Mouse (Mus musculus): ENCODE data around the gene Klhdc3. TPM values are rescaled to one million over a fixed set of nuclear protein-coding genes. Genes with fewer than 3 reads are reported as not detected.
A peak's percentile ranks its signal among the peaks of the same experiment; 100 is the strongest.

Klhdc3 gene
- polyA plus RNA-seq, 1 experiment from 2014 or later, result 143 TPM

- Histone ChIP-seq H3K36me3 (peaks cover 32% of the 10 kb centered on the region), H3K27me3 (ENCODE audit: low read depth, poor library complexity, severe bottlenecking) (no peaks in the 10 kb centered on the region), H3K9me3 (replicated peaks) (no peaks in the 10 kb centered on the region), H3K4me3 (peak within 1 kb of the TSS; percentile 86), H3K4me1 (peaks cover 39% of the 10 kb centered on the region), H3K27ac (peak within 1 kb of the TSS; percentile 91)
- peak; percentile 100 for DNase-seq (ENCODE audit: low spot score)
- under 1% methylated on average over 53 of the region's 53 CpGs for WGBS
Observed at GRCm38 (mm10) chr17:46645561-46646321, 35.0 kb downstream of the Klhdc3 start, which contains the start of the genes Klc4 and Mrpl2. Gene Klc4, minus strand, starts transcription at chr17:46646022. Gene Mrpl2, plus strand, starts transcription at chr17:46646229.

GRCm38 (mm10) chr17:46644916-46645475 lies 35.7 kb downstream of the Klhdc3 start:
- no peak for DNase-seq (ENCODE audit: low spot score)
- H3K4me1 ChIP-seq, result peaks cover 34% of the 10 kb centered on the region
- no peaks in the 10 kb centered on the region for H3K9me3 ChIP-seq (replicated peaks)
- peak overlapping the region; percentile 86 for H3K4me3 ChIP-seq
- peak overlapping the region; percentile 91 for H3K27ac ChIP-seq
- 14% methylated on average over 11 of the region's 11 CpGs for WGBS
- H3K36me3 ChIP-seq, result peaks cover 40% of the 10 kb centered on the region
- H3K27me3 ChIP-seq (ENCODE audit: low read depth, poor library complexity, severe bottlenecking), result no peaks in the 10 kb centered on the region

DNA sequence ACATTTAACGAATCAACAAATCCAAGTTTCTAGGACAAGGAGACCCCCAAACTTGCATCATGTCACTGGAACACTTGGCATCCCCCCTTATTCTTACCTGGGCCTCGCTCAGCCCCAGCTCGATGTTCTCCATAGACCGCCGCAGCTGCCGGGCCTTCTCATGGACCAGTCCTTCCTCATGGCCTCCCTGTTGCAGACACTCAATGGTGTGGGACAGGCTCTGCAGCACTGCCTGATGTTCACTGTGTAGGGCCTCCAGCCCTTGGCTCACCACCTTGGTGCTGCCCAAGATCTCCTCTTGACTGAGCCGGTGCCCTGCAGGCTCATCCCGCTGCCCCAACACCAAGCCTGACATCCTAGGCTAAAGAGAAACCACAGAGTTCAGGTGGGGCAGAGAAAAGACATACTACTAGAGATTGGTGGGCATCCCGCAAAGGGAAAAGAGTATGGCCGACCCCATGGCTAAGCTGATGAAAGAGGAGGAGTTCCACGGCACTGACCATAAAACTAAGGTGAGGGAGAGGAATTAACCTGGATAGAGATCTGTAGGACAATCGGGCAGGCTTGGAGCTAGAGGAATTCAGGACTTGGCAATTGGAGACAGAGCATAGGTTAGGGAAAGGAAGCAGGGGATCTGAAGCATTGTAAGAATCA lies 36.4 kb downstream of the Klhdc3 start:
- peak overlapping the region; percentile 86 for H3K4me3 ChIP-seq
- H3K27ac ChIP-seq, result peak overlapping the region; percentile 91; the same call in 1 of the 2 replicates
- DNase-seq (ENCODE audit: low spot score), result no peak
- H3K9me3 ChIP-seq (replicated peaks), result no peaks in the 10 kb centered on the region
- peaks cover 27% of the 10 kb centered on the region for H3K4me1 ChIP-seq
- 89% methylated on average over 12 of the region's 12 CpGs for WGBS
- peaks cover 43% of the 10 kb centered on the region for H3K36me3 ChIP-seq
- H3K27me3 ChIP-seq (ENCODE audit: low read depth, poor library complexity, severe bottlenecking), result no peaks in the 10 kb centered on the region

- WGBS, result 87% methylated on average over 17 of the region's 17 CpGs
- peaks cover 25% of the 10 kb centered on the region for H3K4me1 ChIP-seq
- H3K4me3 ChIP-seq, result no peak overlapping the region
- H3K27ac ChIP-seq, result no peak overlapping the region
- DNase-seq (ENCODE audit: low spot score), result no peak
- no peaks in the 10 kb centered on the region for H3K9me3 ChIP-seq (replicated peaks)
- H3K27me3 ChIP-seq (ENCODE audit: low read depth, poor library complexity, severe bottlenecking), result no peaks in the 10 kb centered on the region
- peaks cover 35% of the 10 kb centered on the region for H3K36me3 ChIP-seq
Observed at GRCm38 (mm10) chr17:46642060-46642459, 38.7 kb downstream of the Klhdc3 start.

- DNase-seq (ENCODE audit: low spot score), result no peak
- Histone ChIP-seq H3K4me3 (no peak overlapping the region), H3K4me1 (peaks cover 28% of the 10 kb centered on the region), H3K27ac (no peak overlapping the region), H3K27me3 (ENCODE audit: low read depth, poor library complexity, severe bottlenecking) (no peaks in the 10 kb centered on the region), H3K36me3 (peaks cover 50% of the 10 kb centered on the region), H3K9me3 (replicated peaks) (no peaks in the 10 kb centered on the region)
- 81% methylated on average over 9 of the region's 9 CpGs for WGBS
Observed at GRCm38 (mm10) chr17:46639929-46640328, 40.8 kb downstream of the Klhdc3 start.

DNA sequence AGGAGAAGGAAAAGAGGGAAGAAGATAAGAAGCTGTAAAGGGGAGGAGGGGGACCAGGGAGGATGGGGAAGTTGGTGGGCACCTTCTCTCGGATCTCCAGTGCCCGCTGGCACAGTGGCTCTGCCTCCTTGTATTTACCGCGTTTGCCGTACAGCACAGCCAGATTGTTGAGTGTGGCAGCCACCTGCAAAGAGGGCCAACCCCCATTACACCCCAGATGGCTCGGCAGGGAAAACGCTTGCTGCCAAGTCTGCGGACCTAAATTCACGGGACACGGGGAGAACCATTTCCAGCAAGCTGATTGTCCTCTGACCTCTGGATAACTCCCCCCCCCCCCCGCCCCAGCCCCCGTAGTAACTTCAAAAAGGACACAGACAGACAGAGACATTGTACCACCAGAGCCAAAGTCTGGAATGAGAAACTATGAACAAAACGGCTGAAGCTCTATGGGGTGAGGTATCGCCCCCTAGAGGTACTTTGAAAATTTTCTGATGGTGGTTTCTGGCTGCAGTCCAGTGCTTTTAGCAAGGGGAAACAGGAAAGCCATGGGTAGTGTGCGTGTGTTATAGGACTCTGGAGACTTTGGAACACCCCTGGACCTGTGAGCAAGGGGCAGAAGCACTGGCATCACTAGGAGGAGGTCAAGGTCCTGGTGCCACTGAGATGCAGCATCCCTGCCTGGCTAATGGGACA lies 43.7 kb downstream of the Klhdc3 start:
- no peaks in the 10 kb centered on the region for H3K27me3 ChIP-seq (ENCODE audit: low read depth, poor library complexity, severe bottlenecking)
- peak overlapping the region; percentile 34 for H3K4me3 ChIP-seq
- H3K4me1 ChIP-seq, result peaks cover 19% of the 10 kb centered on the region
- peak overlapping the region; percentile 69 for H3K27ac ChIP-seq
- peaks cover 68% of the 10 kb centered on the region for H3K36me3 ChIP-seq
- no peaks in the 10 kb centered on the region for H3K9me3 ChIP-seq (replicated peaks)
- 24% methylated on average over 15 of the region's 15 CpGs for WGBS
- DNase-seq (ENCODE audit: low spot score), result peak; percentile 55

DNA sequence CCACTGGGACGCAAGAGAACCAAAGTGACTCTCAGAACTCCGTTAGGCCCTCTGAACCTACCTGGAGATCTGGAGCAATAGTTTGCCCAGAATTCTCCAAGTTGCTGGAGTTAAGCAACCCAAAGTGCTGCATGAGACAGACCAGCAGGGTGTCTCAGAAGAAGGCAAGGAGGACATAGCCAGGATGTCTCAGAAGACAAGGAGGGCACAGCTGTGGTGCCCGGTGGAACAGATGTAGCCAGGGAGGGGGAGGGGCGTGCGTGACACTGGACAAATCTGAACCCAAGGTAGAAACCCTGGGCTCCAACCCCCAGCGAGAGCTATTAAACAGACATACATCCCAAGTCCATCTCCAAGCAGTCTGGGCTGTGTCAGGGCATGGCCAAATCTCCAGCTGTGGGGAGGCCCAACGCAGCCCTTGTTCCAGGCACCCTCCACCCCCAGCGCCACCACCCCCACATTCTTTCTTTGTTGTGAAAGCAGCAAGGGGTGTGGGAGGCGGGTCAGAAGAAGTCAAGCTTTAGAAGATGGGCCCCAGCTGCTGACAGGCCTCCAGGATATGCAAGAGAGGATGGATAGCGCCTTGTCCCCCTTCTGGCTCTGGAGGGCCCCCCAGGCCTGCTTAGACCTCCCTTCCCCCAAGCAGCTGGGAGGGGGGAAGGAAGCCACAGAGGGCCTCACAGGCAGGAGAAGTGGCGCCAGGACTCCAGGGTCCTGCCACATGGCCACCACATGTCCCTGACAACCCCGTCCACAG lies 50.9 kb downstream of the Klhdc3 start:
- Histone ChIP-seq H3K36me3 (peaks cover 26% of the 10 kb centered on the region), H3K9me3 (replicated peaks) (no peaks in the 10 kb centered on the region), H3K4me3 (peak overlapping the region; percentile 99), H3K27me3 (ENCODE audit: low read depth, poor library complexity, severe bottlenecking) (no peaks in the 10 kb centered on the region), H3K27ac (peak overlapping the region; percentile 98), H3K4me1 (peaks cover 68% of the 10 kb centered on the region)
- 4% methylated on average over 12 of the region's 12 CpGs for WGBS
- peak; percentile 78 for DNase-seq (ENCODE audit: low spot score)

DNA sequence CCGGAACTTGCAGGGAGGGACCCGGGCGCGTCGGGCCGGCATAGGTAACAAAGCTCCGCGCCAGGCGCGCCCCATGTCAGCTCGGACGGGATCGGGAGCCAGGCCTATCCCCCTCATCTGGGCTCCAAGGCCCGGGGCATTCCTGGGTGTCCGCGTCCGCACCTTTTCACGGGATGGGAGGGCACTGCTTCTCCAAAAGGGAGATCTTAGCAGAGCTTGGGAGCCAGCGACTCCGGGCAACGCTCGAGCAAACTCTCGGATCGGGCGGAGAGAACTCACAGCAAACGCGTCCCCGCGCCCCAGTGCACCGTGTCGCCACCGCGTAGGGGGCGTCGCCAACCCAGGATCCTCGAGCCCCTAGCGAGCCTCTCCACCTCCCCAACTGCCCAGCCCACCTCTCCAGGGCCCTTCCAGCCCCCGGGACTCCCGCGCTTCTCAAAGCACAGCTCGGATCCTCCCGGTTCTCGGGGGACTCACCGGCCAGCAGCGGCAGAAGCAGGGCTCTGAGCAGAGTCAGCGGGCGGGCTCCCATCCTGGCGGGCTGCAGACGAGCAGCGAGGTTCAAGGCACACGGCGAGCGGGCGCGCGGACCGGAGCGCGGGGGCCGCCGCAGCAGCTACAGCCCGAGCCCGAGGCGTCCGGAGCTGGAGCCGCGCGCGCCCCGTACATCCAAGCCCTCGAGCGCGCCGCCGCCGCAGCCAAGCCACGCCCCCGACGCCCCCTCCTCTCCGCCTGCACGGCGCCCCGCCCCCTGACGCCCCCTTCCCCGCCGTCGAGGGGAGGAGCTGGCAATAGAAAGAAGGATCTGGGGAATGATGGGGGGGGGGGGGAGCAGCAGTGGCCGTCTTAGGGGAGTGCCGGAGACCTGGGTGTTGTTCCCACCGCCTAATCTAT lies 51.7 kb downstream of the Klhdc3 start, which contains the start of gene Ptk7:
TSS of gene Ptk7 (minus strand) at position 714 of the 894 bp plus-strand sequence.
- under 1% methylated on average over 89 of the region's 90 CpGs for WGBS
- no peaks in the 10 kb centered on the region for H3K9me3 ChIP-seq (replicated peaks)
- peak within 1 kb of the TSS; percentile 99 for H3K4me3 ChIP-seq
- peaks cover 25% of the 10 kb centered on the region for H3K36me3 ChIP-seq
- peak within 1 kb of the TSS; percentile 98 for H3K27ac ChIP-seq
- no peaks in the 10 kb centered on the region for H3K27me3 ChIP-seq (ENCODE audit: low read depth, poor library complexity, severe bottlenecking)
- peaks cover 76% of the 10 kb centered on the region for H3K4me1 ChIP-seq
- DNase-seq (ENCODE audit: low spot score), result peak; percentile 98

DNA sequence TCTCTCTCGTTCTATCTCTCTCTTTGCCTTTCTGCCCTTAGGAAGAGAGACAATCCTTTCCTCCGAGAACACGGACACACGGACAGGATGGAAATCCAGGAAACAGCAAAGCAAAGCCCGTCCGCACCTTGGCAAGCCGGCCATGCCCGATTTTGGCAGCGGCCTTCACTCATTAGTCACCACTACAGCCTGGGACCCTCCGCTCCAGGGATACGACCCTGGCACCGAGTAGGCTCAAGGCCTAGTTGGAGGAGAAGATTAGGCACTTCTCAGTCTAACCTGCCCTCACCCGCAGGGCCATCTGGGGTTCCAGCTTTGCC lies 52.3 kb downstream of the Klhdc3 start:
- peak overlapping the region; percentile 98 for H3K27ac ChIP-seq
- no peaks in the 10 kb centered on the region for H3K27me3 ChIP-seq (ENCODE audit: low read depth, poor library complexity, severe bottlenecking)
- H3K4me1 ChIP-seq, result peaks cover 82% of the 10 kb centered on the region
- no peak for DNase-seq (ENCODE audit: low spot score)
- WGBS, result under 1% methylated on average over 13 of the region's 13 CpGs
- no peaks in the 10 kb centered on the region for H3K9me3 ChIP-seq (replicated peaks)
- H3K36me3 ChIP-seq, result peaks cover 19% of the 10 kb centered on the region
- peak overlapping the region; percentile 99 for H3K4me3 ChIP-seq

DNA sequence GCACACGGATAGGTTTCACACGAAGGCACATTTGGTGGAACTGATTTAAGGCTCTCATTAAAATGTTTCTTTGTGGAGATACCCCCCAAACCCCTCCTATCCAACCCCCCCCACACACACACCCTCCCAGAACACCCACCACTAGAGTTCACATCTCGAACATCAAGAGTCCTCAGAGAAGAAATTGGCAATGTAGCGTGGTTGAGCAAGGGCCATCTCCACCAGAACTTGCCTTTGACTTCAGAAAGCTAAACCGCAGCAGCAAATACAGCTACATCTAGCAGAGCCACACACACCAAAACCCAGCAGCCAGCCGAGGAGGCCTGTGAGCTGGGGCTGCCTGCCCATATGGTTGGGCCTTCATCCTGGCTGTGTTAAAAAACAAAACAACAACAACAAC lies 53.3 kb downstream of the Klhdc3 start:
- H3K9me3 ChIP-seq (replicated peaks), result no peaks in the 10 kb centered on the region
- peaks cover 92% of the 10 kb centered on the region for H3K4me1 ChIP-seq
- 15% methylated on average over 6 of the region's 6 CpGs for WGBS

GRCm38 (mm10) chr17:46624598-46624997 lies 56.1 kb downstream of the Klhdc3 start:
- Histone ChIP-seq H3K27ac (peak overlapping the region; percentile 71), H3K4me1 (peaks cover 97% of the 10 kb centered on the region), H3K4me3 (peak overlapping the region; percentile 18), H3K27me3 (ENCODE audit: low read depth, poor library complexity, severe bottlenecking) (no peaks in the 10 kb centered on the region), H3K36me3 (0 out of 2 replicates have a peak, but pooled peaks cover 4% of the 10 kb centered on the region), H3K9me3 (replicated peaks) (no peaks in the 10 kb centered on the region)
- no peak for DNase-seq (ENCODE audit: low spot score)
- WGBS, result 46% methylated on average over 12 of the region's 12 CpGs

More for the DNA sequence above, 53.3 kb downstream of the Klhdc3 start:
- H3K27me3 ChIP-seq (ENCODE audit: low read depth, poor library complexity, severe bottlenecking), result no peaks in the 10 kb centered on the region
- H3K36me3 ChIP-seq, result peaks cover 11% of the 10 kb centered on the region
- peak overlapping the region; percentile 98 for H3K27ac ChIP-seq
- peak overlapping the region; percentile 99 for H3K4me3 ChIP-seq
- DNase-seq (ENCODE audit: low spot score), result no peak
